Mouse (Mus musculus): ENCODE results near the gene Olfr1120.
"Not testable (repeated sequence)": the region's sequence is repeated elsewhere in the genome, so short reads cannot be mapped to it uniquely, and the experiment has no call there.

Gene Olfr1120

DNA sequence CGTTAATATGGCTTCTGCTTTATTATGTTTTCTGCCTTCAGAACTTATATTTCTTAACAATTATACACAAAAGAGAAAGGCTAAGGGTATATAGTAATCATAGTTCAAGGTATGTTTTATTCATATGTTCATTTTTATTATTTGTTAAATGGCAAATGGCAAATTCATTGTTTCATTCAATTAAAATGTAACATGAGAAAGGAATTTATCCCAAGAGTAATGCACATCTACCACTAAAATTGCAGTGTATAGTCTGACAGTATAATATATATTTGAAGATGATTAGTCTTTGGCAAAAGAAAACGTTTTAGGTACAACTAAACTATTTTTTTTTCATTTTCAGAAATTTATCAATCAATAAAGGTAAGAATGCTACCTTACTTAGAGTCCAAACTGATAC lies at the start of gene Olfr1120:
Gene Olfr1120, plus strand, starts transcription at position 301 of the 400 bp plus-strand sequence.
- no peak for DNase-seq (ENCODE audit: low spot score)

- DNase-seq (ENCODE audit: low spot score): no peak
Observed at GRCm38 (mm10) chr2:87307281-87307680, 47.3 kb upstream of the Olfr1120 start, which contains the start of gene Olfr1118. Olfr1118 (plus strand) TSS chr2:87307581.

DNA sequence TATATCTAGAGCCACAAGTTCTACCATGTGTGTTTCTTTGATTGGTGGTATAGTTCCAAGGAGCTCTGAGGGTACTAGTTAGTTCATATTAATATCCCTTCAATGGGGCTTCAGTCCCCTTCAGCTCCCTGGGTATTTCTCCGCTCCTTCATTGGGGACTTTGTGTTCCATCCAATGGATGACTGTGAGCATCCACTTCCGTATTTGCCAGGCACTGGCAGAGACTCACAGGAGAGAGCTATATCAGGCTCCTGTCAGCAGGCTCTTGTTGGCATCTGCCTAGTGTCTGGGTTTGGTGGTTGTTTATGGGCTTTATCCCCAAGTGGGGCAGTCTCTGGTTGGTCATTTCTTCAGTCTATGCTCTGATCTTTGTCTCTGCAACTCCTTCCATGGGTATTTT lies 5.5 kb downstream of the Olfr1120 start:
- DNase-seq (ENCODE audit: low spot score): not testable (repeated sequence)

GRCm38 (mm10) chr2:87369595-87369994 lies 15.0 kb downstream of the Olfr1120 start, which contains the start of gene Olfr1121:
Olfr1121 (plus strand) TSS chr2:87369895.
- DNase-seq (ENCODE audit: low spot score): no peak

DNA sequence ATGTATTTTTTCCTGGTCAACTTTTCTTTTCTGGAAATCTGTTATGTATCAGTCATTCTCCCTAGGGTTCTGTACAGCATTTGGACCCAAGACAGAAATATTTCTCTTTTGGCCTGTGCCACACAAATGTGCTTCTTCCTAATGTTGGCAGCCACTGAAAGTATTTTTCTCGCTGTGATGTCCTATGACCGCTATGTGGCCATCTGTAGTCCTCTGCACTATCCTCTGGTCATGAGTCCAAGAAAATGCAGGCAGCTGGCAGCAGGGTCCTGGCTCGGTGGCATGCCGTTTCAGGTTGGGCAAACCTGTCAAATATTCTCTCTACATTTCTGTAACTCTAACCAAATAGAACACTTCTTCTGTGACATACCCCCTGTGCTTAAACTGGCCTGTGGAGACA lies 17.1 kb downstream of the Olfr1120 start:
- DNase-seq (ENCODE audit: low spot score): no peak

- DNase-seq (ENCODE audit: low spot score): no peak
Observed at GRCm38 (mm10) chr2:87383935-87384334, 29.3 kb downstream of the Olfr1120 start.

- no peak for DNase-seq (ENCODE audit: low spot score)
Observed at GRCm38 (mm10) chr2:87385549-87385948, 30.9 kb downstream of the Olfr1120 start, which contains the start of gene Olfr1122. Olfr1122 (plus strand) TSS chr2:87385849.

GRCm38 (mm10) chr2:87393605-87394004 lies 39.0 kb downstream of the Olfr1120 start:
- not testable (repeated sequence) for DNase-seq (ENCODE audit: low spot score)

DNA sequence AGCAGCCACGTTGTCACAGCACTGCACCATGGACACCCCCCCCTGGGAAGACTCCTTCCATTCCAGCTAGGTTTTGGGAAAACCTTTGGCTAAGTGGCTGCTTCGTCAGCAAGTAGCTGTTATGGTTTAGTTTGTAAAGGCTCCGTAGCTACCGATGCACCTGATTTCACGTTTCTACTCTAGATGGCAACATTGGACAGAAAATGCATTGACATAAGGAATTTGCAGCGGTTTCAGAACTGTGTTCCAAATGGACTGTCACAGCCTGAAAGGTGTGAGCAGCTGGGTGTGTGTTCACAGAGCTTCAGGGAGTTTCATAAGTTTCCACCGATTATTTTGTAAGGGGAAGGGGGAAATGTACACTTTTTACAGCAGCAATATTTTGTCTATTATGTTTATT lies 40.1 kb downstream of the Olfr1120 start:
- DNase-seq (ENCODE audit: low spot score): not testable (repeated sequence)
